Mouse (Mus musculus) kidney, postnatal 36 days (tissue): ENCODE data around the gene Cd24a.

Experiments
- DNase-seq, 2 experiments: peaks; one replicate each; pipeline ENCODE4 v3.0.0; 2021 to 2022; ENCODE audit warnings: mixed read lengths in 2 of 2

Gene Cd24a

DNA sequence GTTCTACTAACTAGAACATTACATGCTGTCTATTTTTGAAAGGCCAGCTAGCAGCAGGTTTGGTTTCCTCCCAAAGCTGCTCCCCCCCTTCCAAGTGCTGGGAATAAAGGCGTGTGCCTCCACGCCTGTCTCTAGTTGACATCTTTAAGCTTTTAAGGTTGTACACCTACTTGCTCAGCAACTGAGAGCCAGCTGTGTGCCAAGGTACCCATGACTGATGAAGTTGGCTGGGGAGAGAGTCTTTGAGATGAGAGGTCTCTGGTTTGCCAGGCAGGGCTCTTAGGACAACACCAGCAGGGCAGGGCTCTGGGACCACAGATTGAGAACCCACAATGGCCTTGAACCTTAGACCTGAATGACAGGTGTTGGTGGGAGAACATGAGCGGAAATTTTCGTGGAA lies 6.5 kb downstream of the Cd24a start:
- DNase-seq, result no peak

DNA sequence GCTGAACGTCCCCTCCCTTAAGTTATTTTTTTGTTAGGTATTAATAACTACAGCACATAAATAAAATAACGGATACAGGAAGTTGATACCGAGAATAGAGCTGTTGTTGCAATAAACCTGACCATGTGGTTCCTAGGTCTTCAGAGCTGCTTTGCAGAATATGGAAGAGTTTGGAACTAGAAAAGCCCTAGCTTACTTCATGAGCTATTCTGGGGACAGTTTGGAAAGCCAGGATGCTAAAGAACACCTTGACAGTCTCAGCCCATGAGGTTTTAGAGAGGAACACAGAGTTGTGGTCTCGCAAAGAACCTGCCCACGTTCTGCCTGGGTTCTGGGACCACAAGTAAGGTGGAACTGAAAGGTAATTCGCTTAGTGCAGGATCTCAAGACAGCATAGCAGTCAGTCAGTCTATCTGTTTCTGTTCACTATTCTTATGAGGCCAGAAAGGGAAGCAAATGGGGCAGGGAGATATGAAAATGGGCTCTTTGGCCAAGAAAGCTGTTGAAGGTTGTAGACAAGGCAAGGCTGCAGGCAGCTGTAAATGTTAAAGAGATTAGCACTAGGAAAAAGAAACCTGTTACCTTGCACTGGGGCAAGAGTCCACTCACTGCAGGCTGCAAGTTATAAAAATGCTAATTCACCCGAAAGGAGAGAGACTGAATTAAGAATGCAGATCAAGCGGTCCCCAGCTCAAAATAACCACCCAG lies 10.5 kb downstream of the Cd24a start:
- peak; percentile 25 to 43 for DNase-seq

DNA sequence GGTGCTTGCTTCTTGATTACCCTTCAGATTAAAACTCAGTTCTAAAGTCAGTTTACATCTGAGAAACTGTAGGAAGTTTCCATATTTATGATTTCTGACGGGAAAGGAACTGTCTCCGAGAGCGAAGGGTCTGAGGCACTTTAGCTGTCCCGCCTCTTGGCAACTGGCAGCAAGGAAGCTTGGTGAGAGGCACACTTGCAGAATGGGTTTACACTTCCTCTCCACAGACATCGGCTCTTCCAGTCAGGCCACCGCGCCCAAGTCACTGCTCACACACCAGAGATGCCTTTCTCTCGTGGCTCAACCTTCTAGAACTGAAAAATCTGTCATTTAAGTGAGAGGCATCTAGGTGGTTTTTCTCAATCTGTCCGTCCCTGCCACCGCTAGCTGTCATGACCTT lies 13.4 kb downstream of the Cd24a start:
- DNase-seq, result peak in 1 of 2 experiments; percentile 10

DNA sequence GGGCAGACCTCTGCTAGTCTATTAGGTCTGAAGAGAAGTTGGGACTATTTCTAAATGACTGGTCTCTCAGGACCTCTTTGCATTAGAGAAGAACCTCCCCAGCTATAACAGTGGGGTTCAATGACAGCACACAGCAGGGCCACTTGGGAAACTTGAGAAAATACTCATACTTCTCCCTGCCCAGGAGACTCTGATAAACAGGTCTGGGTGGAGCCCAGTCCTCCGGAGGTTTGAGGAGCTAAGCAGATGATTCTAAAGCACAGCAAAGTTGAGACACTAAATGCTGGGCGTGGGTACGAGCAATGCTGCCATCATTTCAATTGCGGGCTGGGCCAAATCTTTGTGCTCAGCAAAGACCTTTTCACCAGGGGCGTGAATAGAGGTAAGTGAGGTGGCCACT lies 15.1 kb downstream of the Cd24a start:
- DNase-seq, result no peak

DNA sequence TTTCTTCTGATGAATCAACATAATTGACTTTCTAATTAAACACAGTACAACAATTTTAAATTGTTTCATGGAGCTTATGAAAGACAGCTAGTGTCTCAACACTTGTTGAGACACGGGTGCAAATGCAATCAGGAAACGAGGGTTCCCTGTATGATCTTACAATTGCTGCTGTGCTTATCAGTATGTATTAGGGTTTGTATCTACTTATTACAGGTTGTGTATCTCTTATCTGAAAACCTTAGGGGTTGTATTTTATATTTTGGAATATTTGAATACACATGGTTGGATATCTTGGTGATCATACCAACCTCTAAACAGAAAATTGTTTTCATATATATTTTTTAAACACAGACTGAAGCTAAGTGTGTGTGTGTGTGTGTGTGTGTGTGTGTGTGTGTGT lies 16.1 kb downstream of the Cd24a start:
- DNase-seq, result no peak

DNA sequence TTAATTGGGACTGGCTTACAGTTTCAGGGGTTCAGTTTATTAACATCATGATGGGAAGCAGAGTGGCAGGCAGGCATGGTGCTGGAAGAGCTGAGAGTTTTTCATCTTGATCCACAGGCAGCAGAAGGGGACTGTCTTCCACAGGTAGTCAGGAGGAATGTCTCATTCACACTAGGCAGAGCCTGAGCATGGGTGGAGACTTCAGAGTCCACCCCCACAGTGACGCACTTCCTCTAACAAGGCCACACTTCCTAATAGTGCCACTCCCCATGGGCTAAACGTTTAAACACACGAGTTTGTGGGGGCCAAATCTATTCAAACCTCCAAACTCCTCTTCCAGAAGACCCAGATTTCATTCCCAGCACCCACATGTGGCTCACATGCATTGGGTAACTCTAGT lies 16.8 kb downstream of the Cd24a start:
- DNase-seq, result no peak

DNA sequence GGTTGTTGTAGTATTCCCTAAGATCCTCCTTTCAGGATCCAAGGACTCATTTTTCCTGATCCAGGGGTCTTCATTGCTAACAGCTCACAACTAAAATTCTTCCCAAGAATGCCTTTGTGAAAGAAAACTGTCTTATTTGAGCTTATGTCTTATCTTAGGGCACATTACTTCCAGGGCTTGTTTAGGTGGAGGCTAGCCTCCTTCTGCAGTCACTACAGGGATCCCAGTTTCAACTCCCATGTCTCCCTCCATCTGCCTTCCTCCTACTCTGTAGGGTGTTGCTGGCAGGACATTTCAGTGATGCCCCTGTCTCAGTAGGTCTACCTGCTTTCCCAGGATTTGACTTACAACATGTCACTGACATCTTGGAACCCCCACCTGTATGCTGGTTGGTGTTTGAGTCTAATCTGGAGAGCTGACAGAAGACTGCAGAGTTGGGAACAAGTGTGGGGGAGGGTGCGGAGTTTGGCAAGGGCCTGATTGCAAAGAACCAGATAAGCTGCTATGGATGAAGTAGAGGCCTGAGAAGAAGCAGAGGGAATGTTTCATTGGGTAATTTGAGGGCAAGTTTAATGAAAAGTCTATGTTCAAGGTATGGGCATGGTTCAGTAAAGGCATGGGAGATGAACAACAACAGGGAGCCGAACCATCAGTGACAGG lies 20.1 kb downstream of the Cd24a start:
- no peak for DNase-seq

DNA sequence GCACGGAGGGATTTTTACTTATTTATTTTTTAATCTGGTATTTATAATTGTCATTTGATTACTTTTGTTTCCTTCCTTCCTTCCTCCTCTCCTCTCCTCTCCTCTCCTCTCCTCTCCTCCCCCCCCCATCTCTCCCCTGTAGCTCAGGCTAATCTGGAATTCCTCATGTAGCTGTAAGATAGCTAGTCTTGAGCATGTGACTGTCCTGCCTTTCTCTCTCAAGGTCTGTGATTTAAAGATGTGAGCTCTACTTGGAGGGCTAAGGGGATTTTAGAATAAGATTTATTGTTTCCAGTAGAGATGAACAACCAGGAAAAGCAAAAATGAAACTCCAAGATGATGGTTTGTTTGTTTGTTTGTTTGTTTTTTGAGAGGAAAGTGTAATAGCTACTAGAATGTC lies 23.0 kb downstream of the Cd24a start:
- no peak for DNase-seq

DNA sequence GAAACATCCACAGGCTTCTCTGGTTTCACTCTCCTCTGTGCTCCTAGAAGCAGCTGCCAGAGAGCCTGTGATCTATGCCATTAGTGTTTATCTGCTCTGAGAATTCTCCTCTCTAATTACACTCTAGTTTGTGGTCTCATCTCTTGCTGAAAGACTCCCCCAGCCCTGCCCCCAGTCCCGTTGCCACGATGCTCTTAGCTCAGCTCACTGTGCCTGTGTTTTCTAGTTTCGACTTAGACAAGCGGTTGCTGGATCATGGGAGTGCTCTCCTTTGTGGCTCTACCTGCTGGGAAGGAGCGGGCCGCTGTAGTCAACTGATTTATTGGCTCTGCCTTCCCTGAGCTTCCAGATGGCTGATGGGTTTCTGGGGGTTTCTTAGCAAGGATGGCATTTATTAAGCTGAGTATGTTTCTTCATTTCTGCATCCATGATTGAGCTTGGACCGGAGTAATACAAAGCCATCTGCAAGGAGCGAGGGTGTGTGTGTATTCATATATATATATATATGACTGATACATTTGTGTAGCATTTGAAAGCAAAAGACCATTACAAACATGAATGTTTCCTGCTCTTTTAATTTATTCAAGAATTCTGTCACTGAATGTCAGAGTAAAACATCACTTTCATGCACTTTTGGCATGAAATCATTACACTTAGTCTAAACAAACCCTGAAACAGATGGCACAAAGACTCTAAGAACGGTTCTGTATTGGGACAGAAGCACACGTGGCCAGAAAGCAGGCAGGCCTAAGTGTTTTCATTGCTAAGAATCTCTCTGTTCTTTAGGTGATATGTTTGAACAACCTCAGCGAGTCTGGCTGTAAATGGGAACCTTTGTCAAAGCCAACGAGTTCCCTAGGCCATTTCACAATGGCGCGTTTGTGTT lies 23.7 kb downstream of the Cd24a start:
- DNase-seq, result no peak

DNA sequence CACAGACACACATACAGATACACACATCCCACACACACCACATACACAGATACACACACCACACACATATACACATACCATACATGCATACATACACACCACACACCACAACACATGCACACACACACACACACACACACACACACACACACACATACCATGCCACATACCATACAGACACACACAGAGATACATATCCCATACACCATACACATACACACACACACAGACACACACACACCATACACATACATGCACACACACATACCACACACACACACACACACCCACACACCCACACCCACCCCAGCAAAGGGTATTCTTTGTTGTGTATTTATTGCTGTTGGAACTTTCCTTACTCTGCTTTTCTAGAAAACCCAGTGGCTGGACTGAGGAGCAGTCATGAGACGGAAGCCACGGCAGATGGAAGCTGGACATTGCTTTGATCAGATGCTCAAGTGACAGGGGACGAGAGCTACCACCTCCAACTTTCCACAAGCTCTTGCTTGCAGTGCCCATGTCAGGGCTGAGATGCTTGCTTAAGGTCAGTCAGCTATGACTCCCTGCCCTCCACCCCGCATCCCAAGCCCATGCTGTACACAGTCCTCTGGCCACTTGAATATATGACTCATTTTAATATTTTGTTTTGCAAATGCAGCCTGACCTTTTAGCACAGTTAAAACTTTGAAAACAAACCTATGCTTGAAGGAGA lies 26.0 kb downstream of the Cd24a start:
- DNase-seq, result no peak

DNA sequence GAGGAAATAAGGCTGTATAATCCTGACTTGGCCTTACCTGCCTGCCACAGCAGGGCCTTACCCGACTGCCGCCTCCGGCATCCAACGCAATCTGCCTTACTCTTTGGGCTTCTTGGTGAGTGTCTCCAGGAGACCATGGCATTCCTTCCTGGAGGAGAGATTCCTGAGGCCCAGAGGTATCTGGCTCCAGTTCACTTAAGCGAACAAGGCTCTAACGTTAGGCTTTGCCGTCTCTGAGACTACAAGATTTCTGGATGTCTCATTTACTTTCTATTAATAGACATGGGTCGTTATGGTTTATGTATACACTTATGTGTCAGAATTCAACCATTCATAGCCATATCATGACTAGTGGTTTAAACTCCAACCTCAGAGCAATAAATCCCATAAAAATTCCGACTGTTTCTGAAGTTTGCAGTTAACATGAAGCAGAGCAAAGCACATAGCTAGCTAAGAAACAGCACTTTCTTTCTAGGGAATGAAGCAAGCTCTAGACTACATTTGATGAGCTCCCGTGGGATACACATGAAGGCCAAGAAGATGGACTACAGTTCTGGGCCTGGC lies 26.7 kb downstream of the Cd24a start:
- no peak for DNase-seq

DNA sequence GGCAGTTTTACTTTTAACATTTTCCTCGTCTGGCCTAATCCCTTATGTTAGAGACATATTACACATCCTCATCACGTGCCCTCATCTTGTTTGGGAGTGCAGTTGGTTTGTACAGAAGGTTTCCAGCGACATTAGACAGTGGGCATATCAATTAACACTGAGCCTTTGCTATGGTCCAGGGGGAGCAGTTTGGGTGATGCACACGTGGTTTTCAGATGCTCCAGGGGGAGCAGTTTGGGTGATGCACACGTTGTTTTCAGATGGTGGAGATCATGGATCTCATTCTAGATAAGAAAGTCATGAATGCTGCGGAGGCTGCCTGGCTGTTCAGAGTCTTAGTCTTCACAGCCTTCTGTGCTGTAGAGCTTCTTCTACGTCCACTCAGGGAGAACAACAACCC lies 27.8 kb downstream of the Cd24a start:
- no peak for DNase-seq

DNA sequence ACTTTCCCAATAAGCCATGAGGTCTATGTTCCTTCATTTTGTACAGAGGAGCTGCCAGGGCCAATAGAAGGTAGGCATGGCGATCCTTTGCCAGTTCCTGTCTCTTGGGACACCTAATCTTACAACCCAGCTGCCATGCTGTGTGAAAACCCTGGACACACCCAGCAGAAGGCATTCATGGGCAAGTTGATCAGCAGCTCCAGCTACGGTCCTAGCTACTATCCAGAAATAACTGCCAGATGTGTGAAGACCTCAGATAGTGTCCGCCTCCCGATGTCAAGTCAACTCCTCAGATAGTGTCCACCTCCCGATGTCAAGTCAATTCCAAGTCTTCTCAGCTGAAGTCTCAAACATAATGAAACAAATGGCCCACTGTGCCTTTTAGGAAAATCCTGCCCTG lies 31.4 kb downstream of the Cd24a start:
- no peak for DNase-seq

DNA sequence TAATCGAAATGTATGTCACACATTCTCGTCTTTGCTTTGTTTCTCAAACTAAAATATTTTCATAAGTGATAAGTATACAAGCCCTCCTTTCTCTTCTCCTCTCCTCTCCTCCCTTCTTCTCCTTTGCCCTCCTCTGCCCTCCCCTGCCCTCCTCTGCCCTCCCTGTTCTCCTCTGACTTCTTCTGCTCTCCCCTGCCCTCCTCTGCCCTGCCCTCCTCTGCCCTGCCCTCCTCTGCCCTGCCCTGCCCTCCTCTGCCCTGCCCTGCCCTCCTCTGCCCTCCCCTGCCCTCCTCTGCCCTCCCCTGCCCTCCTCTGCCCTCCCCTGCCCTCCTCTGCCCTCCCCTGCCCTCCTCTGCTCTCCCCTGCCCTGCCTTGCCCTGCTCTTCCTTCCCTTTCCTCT lies 31.9 kb downstream of the Cd24a start:
- no peak for DNase-seq

DNA sequence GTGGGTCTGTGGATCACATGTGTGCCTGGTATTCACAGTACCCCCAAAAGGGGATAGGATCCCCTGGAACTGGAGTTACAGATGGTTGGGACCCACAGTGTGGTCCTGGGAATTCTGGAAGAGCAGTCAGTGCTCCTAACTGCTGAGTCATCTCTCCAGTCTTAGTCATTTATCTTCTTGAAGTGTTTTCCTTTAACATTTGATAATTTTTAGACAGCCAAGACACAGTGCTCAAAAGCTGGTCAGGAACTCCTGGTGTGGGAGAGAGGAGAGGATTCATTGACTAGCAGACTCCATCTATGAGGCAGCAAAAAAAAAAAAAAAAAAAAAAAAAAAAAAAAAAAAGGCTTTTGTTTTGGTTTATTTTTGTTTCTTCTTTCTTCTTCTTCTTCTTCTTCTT lies 33.0 kb downstream of the Cd24a start:
- no peak for DNase-seq

DNA sequence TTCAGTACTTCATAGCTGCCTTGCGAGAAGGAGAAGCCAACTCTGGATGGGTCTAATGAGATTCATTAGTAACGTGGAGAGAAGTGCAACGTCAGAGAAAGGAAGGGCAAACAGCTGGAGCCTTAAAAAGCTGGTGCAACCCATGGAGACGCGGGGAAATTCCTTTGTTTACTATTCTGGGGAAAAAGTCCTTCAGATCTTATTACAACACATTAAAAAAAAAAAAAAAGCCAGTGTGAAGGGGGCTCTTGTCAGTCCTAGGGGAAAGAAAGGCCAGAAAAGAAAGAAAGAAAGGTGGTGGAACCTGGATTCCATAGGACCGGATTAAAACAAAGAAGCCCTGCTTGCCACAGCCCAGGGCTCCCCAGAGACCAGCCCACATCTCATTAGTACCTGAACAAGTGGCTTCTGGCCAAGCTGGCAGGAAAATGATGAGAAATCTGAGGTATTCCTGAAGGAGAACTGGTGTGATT lies 41.0 kb downstream of the Cd24a start:
- no peak for DNase-seq

DNA sequence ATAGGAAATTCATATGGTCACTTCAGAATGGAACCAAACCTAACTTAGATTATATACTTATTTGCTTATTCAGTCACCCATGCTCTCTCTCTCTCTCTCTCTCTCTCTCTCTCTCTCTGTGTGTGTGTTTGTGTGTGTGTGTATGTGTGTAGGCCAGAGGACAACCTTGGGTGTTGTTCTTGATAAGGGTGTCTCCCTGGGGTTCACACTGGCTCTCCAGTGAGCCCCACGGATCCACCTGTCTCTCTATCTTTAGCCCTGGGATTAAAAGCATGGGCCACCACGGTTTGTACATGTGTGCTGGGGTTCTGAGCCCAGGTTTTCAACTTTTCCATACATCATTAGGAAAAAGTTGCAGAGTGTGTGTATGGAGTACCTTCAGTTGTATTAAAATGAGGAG lies 41.9 kb downstream of the Cd24a start:
- DNase-seq, result no peak

DNA sequence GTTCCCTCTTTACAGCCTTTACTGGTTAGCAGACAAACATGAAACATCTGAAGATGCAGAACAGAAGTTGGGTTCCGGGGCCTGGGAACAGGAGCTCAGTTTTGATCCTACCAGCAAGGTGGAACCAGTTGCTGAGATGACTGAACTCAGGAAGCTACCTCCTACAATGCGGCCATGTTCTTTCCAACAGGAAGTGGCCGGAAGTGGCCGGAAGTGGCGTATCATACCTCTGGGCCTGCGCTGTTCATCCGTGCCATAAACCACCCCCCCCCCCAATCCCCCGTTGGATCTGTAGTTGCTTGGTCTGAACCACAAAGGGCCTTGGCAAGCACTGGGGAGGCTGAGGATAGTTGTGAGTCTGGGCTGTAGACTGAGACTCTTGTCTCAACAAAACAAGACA lies 45.4 kb downstream of the Cd24a start:
- DNase-seq, result no peak

DNA sequence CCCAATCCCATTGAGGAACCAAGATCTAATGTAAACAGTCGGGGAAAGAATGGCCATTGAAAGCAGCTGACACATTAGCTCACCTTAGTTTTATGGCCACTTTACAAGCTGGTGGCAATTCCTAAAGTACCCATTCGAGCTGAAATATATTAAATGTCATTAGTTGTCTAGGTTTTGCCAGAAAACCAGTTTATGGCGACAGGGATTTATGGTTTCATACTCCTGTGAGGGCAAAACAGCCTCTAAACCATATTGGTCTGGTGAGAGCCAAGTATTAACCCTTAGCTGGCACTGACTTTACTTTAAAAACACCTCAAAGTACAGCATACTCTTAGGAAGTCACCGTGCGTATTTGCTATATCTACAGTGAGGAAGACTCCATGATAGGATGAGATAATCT lies 46.3 kb downstream of the Cd24a start:
- DNase-seq, result no peak

DNA sequence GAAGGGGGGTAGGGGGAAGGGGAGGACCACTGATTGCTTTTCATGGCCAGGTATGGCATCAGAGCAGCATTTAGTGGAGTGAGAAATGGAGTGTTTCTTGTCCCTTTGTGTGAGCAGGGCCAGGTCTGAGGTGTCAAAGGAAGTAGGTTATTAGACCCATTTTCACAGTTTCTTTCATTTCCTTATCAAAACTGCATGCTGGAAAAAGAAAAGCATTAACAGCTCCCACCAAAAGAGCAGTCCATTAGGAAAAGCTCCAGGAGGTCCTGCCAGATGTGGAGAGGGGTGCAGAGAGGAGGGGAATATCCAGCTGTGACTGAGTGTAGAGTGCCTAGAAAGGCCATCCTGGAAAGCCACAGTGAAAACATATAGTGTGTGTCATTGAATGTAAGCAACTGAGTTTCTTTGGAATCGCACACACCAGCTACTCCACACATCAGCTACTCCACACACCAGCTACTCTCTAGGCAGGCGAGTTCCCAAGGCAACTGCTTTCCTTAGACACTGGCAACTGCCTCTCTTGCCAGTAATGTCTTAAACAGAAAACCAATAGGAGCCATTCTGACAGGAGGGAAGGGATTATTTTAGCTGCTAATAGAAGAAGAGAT lies 46.8 kb downstream of the Cd24a start:
- no peak for DNase-seq

DNA sequence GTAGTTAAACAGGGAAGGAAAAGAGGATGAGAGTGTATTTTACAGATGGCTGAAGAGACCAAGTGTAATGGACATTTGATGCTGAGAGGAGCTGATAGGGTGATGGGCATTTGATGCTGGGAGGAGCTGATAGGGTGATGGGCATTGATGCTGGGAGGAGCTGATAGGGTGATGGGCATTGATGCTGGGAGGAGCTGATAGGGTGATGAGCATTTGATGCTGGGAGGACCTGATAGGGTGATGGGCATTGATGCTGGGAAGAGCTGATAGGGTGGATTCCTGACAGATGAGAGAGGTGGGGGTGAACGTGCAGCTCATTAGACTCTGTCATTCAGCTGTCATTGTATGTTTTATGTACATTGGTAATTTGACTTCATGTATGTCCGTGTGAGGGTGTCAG lies 47.5 kb downstream of the Cd24a start:
- no peak for DNase-seq

DNA sequence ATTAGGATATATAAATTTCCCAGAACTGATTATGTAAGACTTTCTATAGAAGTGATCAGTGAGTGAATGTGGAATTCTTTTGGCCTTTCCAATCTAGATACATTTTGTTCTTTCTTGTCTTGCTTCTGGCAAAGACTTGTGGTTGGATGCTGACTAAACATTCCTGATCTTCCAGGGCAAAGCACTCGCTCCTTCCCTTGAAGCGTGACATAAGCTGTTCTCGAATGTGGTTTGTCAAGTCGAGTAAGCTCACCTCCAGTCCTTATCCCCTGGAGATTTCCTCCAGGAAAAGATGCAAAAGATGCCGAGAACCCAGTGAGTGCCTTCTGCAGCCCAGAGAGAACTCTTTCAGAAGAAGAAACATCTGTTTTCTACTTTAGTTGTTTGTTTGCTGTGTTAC lies 51.1 kb downstream of the Cd24a start:
- peak in 1 of 2 experiments; percentile 11 for DNase-seq
